Mouse (Mus musculus): ENCODE data around the gene Rapgef2.

Gene Rapgef2

DNA sequence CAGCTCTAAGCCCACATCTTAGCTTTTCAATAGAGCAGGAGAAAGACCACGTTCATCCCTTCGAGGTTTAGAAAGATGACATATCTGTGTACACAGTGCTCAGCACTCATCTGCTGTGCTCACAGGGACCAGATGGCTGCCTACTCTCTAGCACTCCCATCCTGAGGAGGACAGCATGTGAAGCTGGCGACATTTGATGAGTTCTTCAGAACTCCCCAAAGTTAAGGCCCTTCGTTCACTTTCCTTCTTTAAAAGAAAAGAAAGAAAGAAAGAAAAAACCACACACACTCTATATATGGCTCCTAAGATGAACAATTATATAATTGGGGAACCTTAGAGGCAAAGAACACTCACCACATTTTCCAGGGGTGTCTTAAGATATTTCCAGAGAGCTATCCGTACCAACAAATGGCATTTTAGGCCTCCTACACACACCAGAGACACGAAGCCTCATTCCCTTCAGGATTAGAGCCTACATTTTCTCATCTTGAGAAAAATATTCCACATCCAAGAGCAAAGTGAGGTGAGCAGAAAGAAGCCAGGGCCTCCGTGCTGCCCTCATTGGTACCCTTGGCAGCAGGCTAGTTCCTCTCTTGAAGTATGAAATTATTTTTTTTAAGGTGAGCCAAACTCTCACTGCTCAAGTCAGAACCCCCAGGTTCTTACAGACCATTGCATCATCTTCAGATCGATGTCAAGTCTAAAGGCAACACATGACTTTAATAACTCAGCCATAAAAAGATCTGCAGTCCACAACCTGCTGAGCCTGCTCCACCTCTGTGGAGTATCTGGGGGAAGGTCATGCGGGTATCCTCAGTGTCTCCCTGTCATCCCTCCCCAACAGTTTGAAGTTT lies 270.5 kb downstream of the Rapgef2 start:
- DNase-seq: no peak
